Mouse (Mus musculus): ENCODE measurements around the gene Tmem63a.
A peak's percentile ranks its signal among the peaks of the same experiment; 100 is the strongest.
"Not testable (repeated sequence)": the region's sequence is repeated elsewhere in the genome, so short reads cannot be mapped to it uniquely, and the experiment has no call there.

The Tmem63a gene

DNA sequence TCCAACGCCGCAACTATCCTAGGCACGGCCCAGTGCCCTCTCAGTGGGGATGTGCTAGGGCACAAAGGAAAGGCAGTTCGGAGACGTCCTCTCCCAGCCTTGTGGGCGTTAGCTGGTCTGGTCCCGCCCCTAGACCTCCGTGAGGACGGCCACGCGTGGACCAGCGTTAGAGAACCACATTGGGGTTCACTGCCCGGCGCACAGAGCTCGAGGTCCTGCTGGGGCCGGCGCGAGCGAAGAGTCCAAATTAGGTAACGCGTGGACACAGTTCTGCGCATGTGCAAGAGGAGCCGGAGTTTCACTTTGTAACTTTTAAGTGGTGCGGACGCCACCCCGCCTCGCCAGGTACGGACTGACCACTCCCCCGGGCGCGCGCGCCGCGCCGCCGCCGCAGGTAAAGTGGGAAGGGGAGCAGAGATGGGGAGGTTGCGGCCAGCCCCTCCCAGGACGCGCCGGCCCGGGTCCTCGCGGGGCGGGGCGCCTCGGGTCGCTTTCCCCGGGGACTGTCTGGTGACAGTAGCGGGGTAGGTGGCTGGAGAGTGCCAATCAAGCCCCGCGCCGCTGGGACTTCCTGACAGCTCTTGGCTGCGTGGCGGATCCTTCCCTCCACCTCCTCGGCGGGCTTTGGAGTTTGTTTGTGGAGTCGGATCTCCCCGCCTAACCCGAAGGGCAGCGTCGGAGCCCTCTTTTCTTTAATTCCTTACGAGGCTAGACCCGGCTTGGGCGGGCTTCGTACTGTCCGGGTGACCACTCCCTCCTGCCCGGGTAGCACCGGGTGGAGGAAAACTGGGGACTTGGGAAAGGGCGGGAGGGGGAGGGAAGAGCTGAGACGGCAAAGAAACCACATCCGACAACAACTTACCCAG, at the start of gene Tmem63a:
TSS of gene Tmem63a (plus strand) at position 179 of the 866 bp plus-strand sequence.
- DNase-seq (ENCODE audit: low spot score in 2 of 2) = peak; percentile 13 to 21

GRCm38 (mm10) chr1:180892808-180893207, 49.3 kb upstream of the Tmem63a start, which contains the start of gene Lefty2:
Gene Lefty2 (plus strand): TSS chr1:180893108.
- DNase-seq (ENCODE audit: low spot score in 2 of 2) = no peak

DNA sequence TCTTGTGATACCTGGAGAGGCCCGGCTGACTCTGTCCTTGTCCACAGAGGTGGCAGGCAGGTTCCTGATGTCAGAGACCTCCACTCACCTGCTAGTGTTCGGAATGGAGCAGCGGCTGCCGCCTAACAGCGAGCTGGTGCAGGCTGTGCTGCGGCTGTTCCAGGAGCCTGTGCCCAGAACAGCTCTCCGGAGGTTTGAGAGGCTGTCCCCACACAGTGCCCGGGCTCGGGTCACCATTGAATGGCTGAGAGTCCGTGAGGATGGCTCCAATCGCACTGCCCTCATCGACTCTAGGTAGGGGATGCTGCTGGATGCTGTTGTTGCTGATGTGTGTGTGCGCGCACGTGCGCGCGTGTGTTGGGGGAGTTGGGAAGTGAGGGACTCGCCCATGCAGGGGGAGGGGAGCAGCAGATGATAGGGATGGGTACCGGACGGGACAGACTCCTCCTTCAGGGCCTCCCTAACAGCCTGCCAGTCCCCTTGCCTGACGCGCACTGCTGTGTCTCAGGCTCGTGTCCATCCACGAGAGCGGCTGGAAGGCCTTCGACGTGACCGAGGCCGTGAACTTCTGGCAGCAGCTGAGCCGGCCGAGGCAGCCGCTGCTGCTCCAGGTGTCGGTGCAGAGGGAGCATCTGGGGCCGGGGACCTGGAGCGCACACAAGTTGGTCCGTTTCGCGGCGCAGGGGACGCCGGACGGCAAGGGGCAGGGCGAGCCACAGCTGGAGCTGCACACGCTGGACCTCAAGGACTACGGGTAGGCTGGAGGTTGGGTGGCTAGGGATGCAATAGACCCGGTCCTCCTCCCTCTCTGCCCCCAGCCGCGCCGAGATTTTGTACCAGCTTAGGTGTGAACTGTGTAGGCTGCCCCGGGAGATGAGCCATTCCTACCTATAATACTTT, 47.8 kb upstream of the Tmem63a start:
- DNase-seq (ENCODE audit: low spot score in 2 of 2) = not testable (repeated sequence)

DNA sequence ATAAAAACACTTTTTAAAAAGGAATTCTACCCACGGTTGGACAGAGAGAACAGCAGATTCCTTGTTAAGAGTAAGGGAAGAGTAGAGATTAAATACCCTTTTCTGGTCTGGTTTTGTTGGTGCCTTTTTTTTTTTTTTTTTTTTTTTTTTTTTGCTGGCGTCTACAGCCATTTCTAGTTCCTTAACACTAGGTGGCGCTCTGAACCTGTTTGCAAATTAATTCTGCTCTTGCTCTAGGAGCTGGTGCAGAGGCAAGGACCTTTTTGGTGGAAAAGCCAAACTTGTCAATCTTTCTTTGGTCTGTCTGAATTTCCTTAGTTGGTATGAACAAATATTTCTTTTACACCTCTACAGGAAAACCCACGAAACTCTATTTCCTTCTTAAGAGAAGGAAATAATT, 41.0 kb upstream of the Tmem63a start:
- DNase-seq (ENCODE audit: low spot score in 2 of 2) = no peak

DNA sequence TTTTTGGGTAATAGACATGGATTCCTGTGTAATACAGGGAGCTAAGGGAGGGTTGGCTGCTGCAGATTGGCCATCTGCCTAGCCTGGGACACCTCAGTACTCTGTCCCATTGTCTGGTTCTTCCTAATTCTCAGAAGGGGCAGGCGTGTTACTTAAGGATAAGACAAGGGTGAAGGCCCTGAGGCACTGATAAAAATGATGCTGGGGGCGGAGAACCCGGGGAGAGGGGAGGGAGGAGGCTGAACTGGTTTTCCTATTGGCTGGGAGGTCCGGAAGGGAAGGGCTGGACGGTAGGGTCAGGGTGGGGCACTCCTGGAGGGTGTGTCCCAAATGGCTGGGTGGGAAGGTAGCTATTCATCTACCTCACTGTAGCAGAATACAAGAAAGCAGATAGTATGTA, 39.2 kb upstream of the Tmem63a start:
- no peak for DNase-seq (ENCODE audit: low spot score in 2 of 2)

- peak in 1 of 2 experiments; percentile 10 for DNase-seq (ENCODE audit: low spot score in 2 of 2)
These were observed 38.5 kb upstream of the Tmem63a start for GRCm38 (mm10) chr1:180903666-180904038.

DNA sequence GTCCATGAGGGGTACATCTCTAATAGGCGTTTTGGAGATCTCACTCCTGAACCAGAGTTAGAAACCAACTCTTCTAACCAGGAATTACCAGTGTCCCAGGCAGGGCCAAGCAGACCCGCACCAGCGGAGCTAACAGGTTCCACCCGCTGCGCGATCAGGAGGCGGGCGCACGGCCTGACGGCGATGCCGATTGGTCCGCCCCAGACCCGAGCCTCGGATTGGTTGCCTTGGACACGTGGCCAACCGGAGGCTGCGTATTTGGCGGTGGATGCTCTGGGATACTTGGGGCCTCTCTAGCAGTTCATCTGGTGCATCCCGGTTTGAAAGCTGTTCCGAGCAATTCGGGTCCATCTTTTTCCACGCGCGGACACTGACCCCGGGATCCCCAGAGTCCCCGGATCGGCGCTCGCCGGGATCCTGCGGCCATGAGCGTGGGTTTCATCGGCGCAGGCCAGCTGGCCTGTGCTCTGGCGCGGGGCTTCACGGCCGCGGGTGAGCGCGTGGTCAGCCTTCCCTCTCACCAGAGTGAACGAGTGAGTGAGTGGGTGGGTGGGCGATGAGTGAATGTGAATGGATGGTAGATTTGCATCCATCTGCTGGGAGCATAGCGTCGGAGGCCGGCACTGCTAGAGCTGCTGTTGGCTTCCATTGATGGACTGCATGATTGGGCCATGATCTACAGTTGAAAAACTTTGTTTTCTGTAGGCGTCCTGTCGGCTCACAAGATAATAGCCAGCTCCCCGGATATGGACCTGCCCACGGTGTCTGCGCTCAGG, 37.9 kb upstream of the Tmem63a start, which contains the start of gene Pycr2:
TSS of gene Pycr2 (plus strand) at position 255 of the 776 bp plus-strand sequence.
- DNase-seq (ENCODE audit: low spot score in 2 of 2) = peak; percentile 85 to 92

GRCm38 (mm10) chr1:180904815-180905080, 37.4 kb upstream of the Tmem63a start:
- DNase-seq (ENCODE audit: low spot score in 2 of 2) = no peak

- no peak for DNase-seq (ENCODE audit: low spot score in 2 of 2)
These were observed 36.8 kb upstream of the Tmem63a start for GRCm38 (mm10) chr1:180905307-180905706.

- DNase-seq (ENCODE audit: low spot score in 2 of 2) = no peak
These were observed 36.3 kb upstream of the Tmem63a start for GRCm38 (mm10) chr1:180905876-180906275.

DNA sequence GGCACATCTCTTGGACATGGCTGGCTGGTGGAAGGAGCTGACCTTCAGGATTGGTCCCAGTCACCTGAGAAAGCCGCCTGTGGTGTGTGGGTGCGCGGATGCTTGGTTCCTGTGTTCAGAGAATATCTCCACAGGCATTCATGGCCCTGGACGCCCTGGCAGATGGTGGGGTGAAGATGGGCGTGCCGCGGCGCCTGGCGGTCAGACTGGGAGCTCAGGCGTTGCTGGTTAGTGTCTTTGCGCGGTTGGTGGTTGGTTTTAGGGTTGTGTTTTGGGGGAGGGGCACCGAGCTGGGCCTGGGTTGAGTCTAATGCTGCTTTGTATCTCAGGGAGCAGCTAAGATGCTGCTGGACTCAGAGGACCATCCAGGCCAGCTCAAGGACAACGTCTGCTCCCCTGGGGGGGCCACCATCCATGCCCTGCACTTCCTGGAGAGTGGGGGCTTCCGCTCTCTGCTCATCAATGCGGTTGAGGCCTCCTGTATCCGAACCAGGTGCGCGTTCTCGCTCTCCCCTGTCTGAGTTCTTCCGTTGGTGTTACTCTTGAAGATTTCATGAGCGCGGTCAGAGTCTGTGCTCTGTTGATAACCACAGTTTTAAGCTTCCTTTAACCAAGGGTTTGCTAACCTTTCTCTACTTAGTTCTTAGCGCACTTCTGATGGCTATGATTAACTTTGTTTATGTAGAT, 35.5 kb upstream of the Tmem63a start:
- no peak for DNase-seq (ENCODE audit: low spot score in 2 of 2)

DNA sequence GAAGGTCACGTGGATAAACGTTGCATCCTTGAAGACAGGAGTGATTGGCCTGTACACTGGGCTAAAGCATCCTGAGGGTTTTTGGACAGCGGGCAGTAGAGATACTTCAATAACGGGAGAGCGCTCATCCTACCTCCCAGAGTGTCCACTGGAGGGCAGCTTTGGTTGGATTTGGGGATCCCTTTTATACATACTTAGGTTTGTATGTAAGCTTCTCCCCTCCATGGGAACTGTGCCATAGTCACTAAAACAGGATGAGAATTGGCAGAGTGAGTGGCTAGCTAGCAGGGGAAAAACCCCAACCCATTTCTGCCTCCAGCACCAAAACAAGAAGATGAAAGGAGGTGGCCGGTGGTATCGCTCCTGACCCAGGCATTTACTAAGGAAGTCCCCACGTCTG, 31.0 kb upstream of the Tmem63a start:
- no peak for DNase-seq (ENCODE audit: low spot score in 2 of 2)

DNA sequence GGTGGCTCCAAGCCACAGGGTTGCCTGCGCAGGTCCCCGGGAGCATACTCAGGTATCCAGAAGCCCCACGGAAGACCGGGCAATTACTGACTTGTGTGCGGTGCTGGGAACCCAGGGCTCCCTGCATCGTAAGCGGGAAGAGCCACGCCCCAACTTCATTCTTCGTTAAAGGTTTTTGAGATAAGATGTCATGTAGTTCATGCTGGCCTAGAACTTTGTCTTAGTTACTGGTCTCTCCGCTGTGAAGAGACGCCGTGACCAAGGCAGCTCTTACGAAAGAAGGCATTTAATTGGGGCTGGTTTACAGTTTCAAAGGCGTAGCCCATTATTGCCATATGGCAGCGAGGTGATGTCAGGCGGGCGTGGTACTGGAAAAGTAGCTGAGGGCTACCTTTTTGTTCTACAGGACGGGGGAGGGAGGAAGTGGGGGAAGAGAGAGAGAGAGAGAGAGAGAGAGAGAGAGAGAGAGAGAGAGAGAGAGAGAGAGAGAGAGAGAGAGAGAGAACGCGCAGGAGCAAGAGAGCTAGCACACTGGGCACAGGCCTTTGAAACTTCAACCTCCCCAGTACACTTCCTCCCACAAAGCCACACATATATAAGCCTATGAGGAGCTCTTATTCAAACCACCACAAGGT, 30.4 kb upstream of the Tmem63a start:
- no peak for DNase-seq (ENCODE audit: low spot score in 2 of 2)

GRCm38 (mm10) chr1:180912792-180913191, 29.4 kb upstream of the Tmem63a start:
- DNase-seq (ENCODE audit: low spot score in 2 of 2) = no peak

DNA sequence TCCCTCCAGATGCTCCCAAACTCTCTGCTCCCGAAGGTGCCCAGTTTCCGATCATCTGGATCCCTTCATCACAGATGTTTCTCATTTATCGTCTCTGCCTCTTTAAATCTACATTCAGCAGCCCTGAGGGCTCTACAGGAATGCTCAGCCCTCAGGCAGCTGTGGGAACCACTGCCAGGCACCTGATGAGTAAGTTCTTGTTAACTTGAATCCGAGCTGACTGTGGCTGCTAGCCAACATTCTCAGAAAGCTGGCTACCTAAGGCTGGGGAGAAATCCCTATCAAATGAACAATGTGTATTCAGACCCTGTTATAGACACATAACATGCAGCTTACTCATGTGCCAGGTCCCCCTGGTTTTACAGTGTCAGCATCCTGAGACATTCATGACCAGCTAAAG, 28.3 kb upstream of the Tmem63a start:
- DNase-seq (ENCODE audit: low spot score in 2 of 2) = no peak

GRCm38 (mm10) chr1:180916425-180916824, 25.7 kb upstream of the Tmem63a start:
- no peak for DNase-seq (ENCODE audit: low spot score in 2 of 2)

DNA sequence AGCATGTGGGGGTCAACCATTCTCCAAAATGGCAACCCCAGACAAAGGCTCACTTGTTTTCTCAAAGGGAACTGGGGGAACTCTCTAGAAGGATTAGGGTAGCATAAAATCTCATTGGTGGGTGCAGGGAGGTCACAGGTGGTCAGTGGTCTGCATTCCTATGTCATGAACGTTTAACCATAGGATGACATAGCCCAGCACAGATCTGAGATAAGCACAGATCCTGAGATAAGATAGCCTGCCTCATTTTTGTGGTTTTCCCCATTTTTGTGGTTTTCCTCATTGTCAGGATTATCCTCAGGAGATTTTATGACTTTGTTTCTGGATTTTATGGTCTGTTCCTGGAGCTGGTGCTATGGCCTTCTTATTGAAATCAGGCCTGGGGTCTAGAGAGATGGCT, 25.1 kb upstream of the Tmem63a start:
- DNase-seq (ENCODE audit: low spot score in 2 of 2) = no peak

DNA sequence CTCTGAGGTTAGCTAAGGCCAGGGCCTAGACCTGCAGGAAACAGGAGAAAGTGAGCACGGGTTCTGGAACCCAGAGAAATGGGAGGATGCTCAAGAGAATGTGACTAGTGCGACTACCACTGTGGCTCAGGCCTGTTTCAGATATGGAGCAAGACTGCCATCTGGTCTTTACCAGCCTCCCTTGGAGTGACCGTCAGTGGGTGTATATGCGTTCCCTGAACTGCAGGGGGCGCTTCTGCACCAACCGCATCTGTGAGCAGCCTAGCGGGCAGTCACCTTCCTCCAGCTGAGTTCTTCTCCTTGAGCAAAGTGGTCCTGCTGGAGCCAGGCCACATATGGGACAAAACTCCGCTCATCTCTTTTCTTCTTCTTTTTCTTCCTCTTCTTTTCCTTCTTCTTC, 22.5 kb upstream of the Tmem63a start:
- DNase-seq (ENCODE audit: low spot score in 2 of 2) = no peak

DNA sequence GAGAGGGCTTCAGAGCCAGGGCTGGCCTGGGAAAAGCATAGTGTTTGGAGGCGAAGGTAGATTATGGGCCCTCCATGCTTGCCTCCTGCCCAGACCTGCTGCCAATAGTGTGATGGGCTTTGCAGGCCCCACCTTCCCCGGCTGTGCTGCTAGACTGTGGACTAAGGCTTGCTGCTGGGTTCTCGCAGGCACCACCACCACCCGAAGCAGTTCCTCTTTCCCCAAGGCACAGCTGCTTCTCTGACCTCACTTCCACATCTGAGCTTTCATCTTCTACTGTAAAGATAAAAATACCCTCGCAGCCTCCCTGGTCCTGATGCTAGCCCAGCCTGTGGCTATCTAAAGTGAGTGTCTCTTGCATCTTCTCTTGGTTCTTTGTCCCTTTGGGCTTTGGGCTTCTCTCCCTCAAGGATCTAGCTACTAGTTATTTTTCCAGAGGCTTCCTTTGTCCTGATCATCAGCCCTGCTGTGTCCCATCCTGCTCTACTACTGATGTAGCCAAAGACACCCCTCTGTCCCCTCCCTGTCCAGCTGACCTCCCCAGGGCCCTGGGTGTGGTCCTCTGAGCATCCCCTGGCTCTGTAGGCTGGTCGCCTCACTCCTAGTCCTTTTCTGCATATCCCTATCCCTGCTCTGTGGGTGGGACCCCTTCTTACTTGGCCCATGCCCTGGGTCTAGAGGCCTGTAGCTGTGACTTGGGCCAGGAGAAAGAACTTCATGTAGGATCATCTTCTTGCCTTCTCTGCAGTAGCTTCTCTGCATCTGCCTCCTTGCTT, 19.7 kb upstream of the Tmem63a start:
- DNase-seq (ENCODE audit: low spot score in 2 of 2) = no peak

DNA sequence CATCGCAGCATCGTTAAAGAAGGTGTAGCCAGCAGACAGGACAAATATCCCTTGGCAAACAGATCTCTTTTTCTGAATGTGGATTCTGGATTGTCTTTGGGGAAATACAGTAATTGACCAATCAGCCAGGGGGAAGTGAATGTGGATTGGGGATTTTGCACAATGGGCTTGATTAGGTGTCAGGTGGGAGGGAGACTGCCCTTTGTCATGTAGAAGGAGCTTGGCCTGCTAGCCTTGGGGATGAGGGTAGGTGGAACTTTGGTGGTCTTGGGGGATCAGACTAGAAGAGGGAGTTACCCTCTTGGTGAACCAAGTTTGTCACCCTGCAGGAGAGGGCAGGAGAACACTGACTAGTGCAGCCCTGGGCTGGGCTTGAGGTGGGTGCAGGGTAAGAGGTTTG, 17.4 kb upstream of the Tmem63a start:
- DNase-seq (ENCODE audit: low spot score in 2 of 2) = no peak

Measured in frontal cortex, postnatal 25 days (tissue).